Comparison of ENCODE assay signal across 7 mouse cellular contexts in genomic region chr11:60537468-60538347, GRCm38 (mm10). TPM values are rescaled to one million over a fixed set of nuclear protein-coding genes. Genes with fewer than 3 reads are reported as not detected.
A peak's percentile ranks its signal among the peaks of the same experiment; 100 is the strongest.
DNase-seq lines count a peak whose midpoint lies in the region; ATAC-seq lines count a peak whose summit lies in the region.

No protein-coding gene starts in this region.

- H3K9me3 ChIP-seq in embryonic facial prominence, embryonic 11.5 days (replicated peaks; ENCODE audit: control insufficient read depth, low read length), result no peaks in the 10 kb centered on the region
- H3K9me3 ChIP-seq in limb, embryonic 10.5 days (replicated peaks), result no peaks in the 10 kb centered on the region
- no peaks in the 10 kb centered on the region for H3K9me3 ChIP-seq in midbrain, embryonic 13.5 days

- peak; percentile 77 for ATAC-seq in embryonic facial prominence, embryonic 11.5 days (replicated peaks; ENCODE audit: insufficient number of reproducible peaks, low FRiP score, low TSS enrichment, low read depth)
- ATAC-seq in granulocyte monocyte progenitor cell, adult 5-6 weeks (replicated peaks; ENCODE audit: poor library complexity, severe bottlenecking), result peak; percentile 82
- ATAC-seq in midbrain, embryonic 13.5 days, result peak; percentile 92

- DNase-seq in adrenal gland, postnatal 14 days, result peak; percentile 98
- DNase-seq in embryonic facial prominence, embryonic 11.5 days (ENCODE audit: low spot score), result peak; percentile 96
- peak; percentile 99 for DNase-seq in kidney, adult 11 months
- DNase-seq in limb, embryonic 10.5 days (ENCODE audit: low spot score), result peak; percentile 97
- peak; percentile 88 for DNase-seq in spleen, adult 12 weeks (ENCODE audit: low spot score)

- no peaks in the 10 kb centered on the region for H3K27me3 ChIP-seq in embryonic facial prominence, embryonic 11.5 days (ENCODE audit: control insufficient read depth, insufficient read depth, low read length)
- H3K27me3 ChIP-seq in limb, embryonic 10.5 days (ENCODE audit: low read depth, poor library complexity, severe bottlenecking), result no peaks in the 10 kb centered on the region
- no peaks in the 10 kb centered on the region for H3K27me3 ChIP-seq in midbrain, embryonic 13.5 days

- H3K4me2 ChIP-seq in embryonic facial prominence, embryonic 11.5 days (ENCODE audit: low read depth, low read length), result peak overlapping the region; percentile 76
- H3K4me2 ChIP-seq in midbrain, embryonic 13.5 days (replicated peaks), result peak overlapping the region; percentile 100

- H3K27ac ChIP-seq in embryonic facial prominence, embryonic 11.5 days (replicated peaks; ENCODE audit: low read depth, low read length), result peak overlapping the region; percentile 99
- H3K27ac ChIP-seq in limb, embryonic 10.5 days, result peak overlapping the region; percentile 97
- H3K27ac ChIP-seq in midbrain, embryonic 13.5 days, result peak overlapping the region; percentile 99

- WGBS in embryonic facial prominence, embryonic 11.5 days, result under 1% methylated on average over 84 of the region's 91 CpGs
- WGBS in limb, embryonic 10.5 days, result under 1% methylated on average over 91 of the region's 91 CpGs
- under 1% methylated on average over 85 of the region's 91 CpGs for WGBS in midbrain, embryonic 13.5 days

- H3K4me1 ChIP-seq in embryonic facial prominence, embryonic 11.5 days (ENCODE audit: control insufficient read depth, insufficient read depth, low read length), result peaks cover 3% of the 10 kb centered on the region; the same call in 1 of the 2 replicates
- H3K4me1 ChIP-seq in limb, embryonic 10.5 days, result peaks cover 26% of the 10 kb centered on the region
- peaks cover 51% of the 10 kb centered on the region for H3K4me1 ChIP-seq in midbrain, embryonic 13.5 days (replicated peaks)

- H3K36me3 ChIP-seq in embryonic facial prominence, embryonic 11.5 days (replicated peaks; ENCODE audit: control insufficient read depth, insufficient read depth, low read depth, low read length), result no peaks in the 10 kb centered on the region
- H3K36me3 ChIP-seq in limb, embryonic 10.5 days, result peaks cover 28% of the 10 kb centered on the region
- H3K36me3 ChIP-seq in midbrain, embryonic 13.5 days, result peaks cover 4% of the 10 kb centered on the region; the same call in 1 of the 2 replicates

- peak overlapping the region; percentile 98 for H3K4me3 ChIP-seq in embryonic facial prominence, embryonic 11.5 days (ENCODE audit: low read depth, low read length)
- H3K4me3 ChIP-seq in limb, embryonic 10.5 days, result peak overlapping the region; percentile 84
- peak overlapping the region; percentile 90 for H3K4me3 ChIP-seq in midbrain, embryonic 13.5 days (replicated peaks)

- H3K9ac ChIP-seq in embryonic facial prominence, embryonic 11.5 days (replicated peaks; ENCODE audit: low read length), result peak overlapping the region; percentile 87
- peak overlapping the region; percentile 95 for H3K9ac ChIP-seq in midbrain, embryonic 13.5 days (replicated peaks)

RNA-seq across cellular contexts. Expression of gene Alkbh5, which starts 1.5 kb away (rescaled TPM):
- 79.2 and 81.5 TPM in 2 replicates for total RNA-seq in adrenal gland, postnatal 14 days (2021)
- 31.4 and 31.5 TPM in 2 replicates for polyA plus RNA-seq in embryonic facial prominence, embryonic 11.5 days (2014; fragmentation: Nextera tagmentation; extraction: Ambion mirVana)
- total RNA-seq in granulocyte monocyte progenitor cell, adult 5-6 weeks (2014; fragmentation: Nextera tagmentation), result 24.3 and 27.9 TPM in 2 replicates
- total RNA-seq in granulocyte monocyte progenitor cell, adult 5-6 weeks (2017), result 24.9 and 31.7 TPM in 2 replicates
- 31.8 and 34.7 TPM in 2 replicates for polyA plus RNA-seq in limb, embryonic 10.5 days (2016; fragmentation: Nextera tagmentation; extraction: Ambion mirVana)
- 27.2 and 31.0 TPM in 2 replicates for polyA plus RNA-seq in midbrain, embryonic 13.5 days (2015; fragmentation: Nextera tagmentation; extraction: Ambion mirVana)

Comparison
In these comparisons a context has a peak if more than half of its experiments do, and no peak if none do; other contexts are left out.
1. Peak in every context shown above with its lines: DNase-seq, ATAC-seq, H3K4me3 ChIP-seq and H3K27ac ChIP-seq.